ENCODE assay signal across 8 mouse cellular contexts in the genomic region with DNA sequence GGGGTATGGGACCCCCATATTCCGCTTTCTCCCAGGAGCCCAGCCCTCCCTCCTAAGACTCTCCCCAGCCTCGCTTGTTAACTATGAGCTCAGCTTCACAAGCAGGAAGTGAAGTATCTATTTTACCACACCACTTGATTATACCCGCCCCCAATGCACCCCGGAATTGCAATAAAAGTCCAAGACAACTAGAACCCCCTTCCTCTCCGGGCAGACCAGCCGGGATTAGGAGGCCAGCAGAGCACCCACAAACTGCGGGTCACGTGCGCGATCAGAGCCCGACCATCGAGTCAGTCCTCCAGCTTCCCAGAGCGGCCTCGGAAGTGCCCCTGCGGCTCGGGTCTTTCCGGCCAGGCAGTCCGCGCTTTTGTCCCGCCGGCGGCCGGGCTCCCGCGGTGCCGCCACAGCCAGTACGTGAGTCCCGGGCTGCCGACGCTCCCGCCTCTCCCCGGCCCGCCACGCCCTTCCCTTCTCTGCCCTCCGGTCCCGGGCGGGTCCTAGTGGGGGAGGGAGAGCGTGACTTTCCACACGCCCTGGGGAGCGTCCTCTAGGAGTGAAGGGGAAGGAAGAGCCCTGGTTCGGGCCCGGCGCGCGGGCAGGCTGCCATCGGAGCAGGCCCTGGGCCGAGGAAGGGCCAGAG. TPM values are rescaled to one million over a fixed set of nuclear protein-coding genes. Genes with fewer than 3 reads are reported as not detected.
A peak's percentile ranks its signal among the peaks of the same experiment; 100 is the strongest.
DNase-seq lines count a peak whose midpoint lies in the region; ATAC-seq lines count a peak whose summit lies in the region.

Gene Zfp62 (plus strand): TSS at position 164 of the 640 bp plus-strand sequence.

- H3K27ac ChIP-seq in forebrain, embryonic 10.5 days, result peak within 1 kb of the TSS; percentile 100
- peak within 1 kb of the TSS; percentile 100 for H3K27ac ChIP-seq in heart, embryonic 16.5 days (ENCODE audit: low read length)
- H3K27ac ChIP-seq in liver, embryonic 15.5 days (replicated peaks), result peak within 1 kb of the TSS; percentile 99
- H3K27ac ChIP-seq in neural tube, embryonic 12.5 days, result peak within 1 kb of the TSS; percentile 98

- H3K4me1 ChIP-seq in forebrain, embryonic 10.5 days, result peaks cover 20% of the 10 kb centered on the region
- H3K4me1 ChIP-seq in heart, embryonic 16.5 days (ENCODE audit: control insufficient read depth, insufficient read depth, low read length), result peaks cover 20% of the 10 kb centered on the region
- H3K4me1 ChIP-seq in liver, embryonic 15.5 days (replicated peaks), result peaks cover 47% of the 10 kb centered on the region
- H3K4me1 ChIP-seq in neural tube, embryonic 12.5 days, result peaks cover 9% of the 10 kb centered on the region

- H3K36me3 ChIP-seq in forebrain, embryonic 10.5 days (replicated peaks), result peaks cover 22% of the 10 kb centered on the region
- H3K36me3 ChIP-seq in heart, embryonic 16.5 days (ENCODE audit: control insufficient read depth, insufficient read depth), result no peaks in the 10 kb centered on the region; the same call in 1 of the 2 replicates
- H3K36me3 ChIP-seq in liver, embryonic 15.5 days (replicated peaks), result 0 out of 2 replicates have a peak, but pooled peaks cover 9% of the 10 kb centered on the region
- peaks cover 3% of the 10 kb centered on the region; the same call in 1 of the 2 replicates for H3K36me3 ChIP-seq in neural tube, embryonic 12.5 days

- peak within 1 kb of the TSS; percentile 93 for H3K4me2 ChIP-seq in heart, embryonic 16.5 days (ENCODE audit: low read depth, low read length)
- peak within 1 kb of the TSS; percentile 92 for H3K4me2 ChIP-seq in liver, embryonic 15.5 days
- peak within 1 kb of the TSS; percentile 82 for H3K4me2 ChIP-seq in neural tube, embryonic 12.5 days (replicated peaks)

- H3K27me3 ChIP-seq in forebrain, embryonic 10.5 days (ENCODE audit: poor library complexity, severe bottlenecking), result no peaks in the 10 kb centered on the region
- no peaks in the 10 kb centered on the region for H3K27me3 ChIP-seq in heart, embryonic 16.5 days (ENCODE audit: control insufficient read depth, insufficient read depth, low read length)
- H3K27me3 ChIP-seq in liver, embryonic 15.5 days, result no peaks in the 10 kb centered on the region
- no peaks in the 10 kb centered on the region for H3K27me3 ChIP-seq in neural tube, embryonic 12.5 days (replicated peaks)

- peak; percentile 79 for DNase-seq in c-Kit-negative CD71-positive TER-119-positive erythroid progenitor cells, embryonic 14.5 days (ENCODE audit: low read depth, low spot score)
- DNase-seq in forebrain, embryonic 10.5 days (ENCODE audit: extremely low spot score, low spot score), result peak; percentile 91
- peak; percentile 96 to 97 for DNase-seq in kidney, postnatal 36 days
- DNase-seq in telencephalon, adult 2 months (ENCODE audit: low read depth, low spot score), result peak; percentile 89

- H3K4me3 ChIP-seq in forebrain, embryonic 10.5 days, result peak within 1 kb of the TSS; percentile 91
- peak within 1 kb of the TSS; percentile 93 for H3K4me3 ChIP-seq in heart, embryonic 16.5 days (ENCODE audit: low read length)
- H3K4me3 ChIP-seq in liver, embryonic 15.5 days (replicated peaks), result peak within 1 kb of the TSS; percentile 88
- peak within 1 kb of the TSS; percentile 87 for H3K4me3 ChIP-seq in neural tube, embryonic 12.5 days

- peak; percentile 65 for ATAC-seq in CD4-positive, CD25-positive, alpha-beta regulatory T cell, adult 4 months
- ATAC-seq in heart, embryonic 16.5 days (replicated peaks; ENCODE audit: extremely low read depth, insufficient read depth, low FRiP score), result peak; percentile 92
- peak; percentile 96 for ATAC-seq in liver, embryonic 15.5 days (ENCODE audit: insufficient read depth)
- peak; percentile 92 for ATAC-seq in neural tube, embryonic 12.5 days (ENCODE audit: low FRiP score, low read depth)

- WGBS in forebrain, embryonic 10.5 days, result under 1% methylated on average over 47 of the region's 47 CpGs
- WGBS in heart, embryonic 16.5 days, result under 1% methylated on average over 46 of the region's 47 CpGs
- under 1% methylated on average over 47 of the region's 47 CpGs for WGBS in liver, embryonic 15.5 days (ENCODE audit: insufficient replicate concordance)
- WGBS in neural tube, embryonic 12.5 days, result under 1% methylated on average over 47 of the region's 47 CpGs

- no peaks in the 10 kb centered on the region for H3K9me3 ChIP-seq in forebrain, embryonic 10.5 days
- H3K9me3 ChIP-seq in heart, embryonic 16.5 days (replicated peaks; ENCODE audit: control insufficient read depth, low read length), result no peaks in the 10 kb centered on the region
- no peaks in the 10 kb centered on the region for H3K9me3 ChIP-seq in liver, embryonic 15.5 days (replicated peaks)
- no peaks in the 10 kb centered on the region for H3K9me3 ChIP-seq in neural tube, embryonic 12.5 days

- H3K9ac ChIP-seq in heart, embryonic 16.5 days (ENCODE audit: low read length), result peak within 1 kb of the TSS; percentile 98
- H3K9ac ChIP-seq in liver, embryonic 15.5 days, result peak within 1 kb of the TSS; percentile 91
- peak within 1 kb of the TSS; percentile 98 for H3K9ac ChIP-seq in neural tube, embryonic 12.5 days

RNA-seq across cellular contexts. Expression of gene Zfp62, which starts in this region (rescaled TPM):
- 10 to 100 TPM; 60.2 to 62.0 TPM for polyA plus RNA-seq in CD4-positive, CD25-positive, alpha-beta regulatory T cell, adult 4 months (2017; shearing (Covaris generic))
- 42.3 and 49.2 TPM in 2 replicates for polyA plus RNA-seq in forebrain, embryonic 10.5 days (2016; fragmentation: Nextera tagmentation; extraction: Ambion mirVana)
- polyA plus RNA-seq in heart, embryonic 16.5 days (2015; fragmentation: Nextera tagmentation; extraction: Ambion mirVana), result 28.3 and 30.0 TPM in 2 replicates
- polyA plus RNA-seq in liver, embryonic 15.5 days (2015; fragmentation: Nextera tagmentation; extraction: Ambion mirVana), result 10.2 and 10.4 TPM in 2 replicates
- 49.5 and 61.0 TPM in 2 replicates for polyA plus RNA-seq in neural tube, embryonic 12.5 days (2016; fragmentation: Nextera tagmentation; extraction: Ambion mirVana)

Comparison
In these comparisons a context has a peak if more than half of its experiments do, and no peak if none do; other contexts are left out.
1. Peak in every context shown above with its lines: DNase-seq, ATAC-seq, H3K4me3 ChIP-seq and H3K27ac ChIP-seq.